Mouse (Mus musculus) midbrain, embryonic 14.5 days (tissue): ENCODE measurements around the gene Arsb. TPM values are rescaled to one million over a fixed set of nuclear protein-coding genes. Genes with fewer than 3 reads are reported as not detected.
A peak's percentile ranks its signal among the peaks of the same experiment; 100 is the strongest.

Experiments used
- ATAC-seq: fragments of 200-750 bp; cut with Nextera tagmentation; 2 replicates; pipeline ENCODE4 v1.8.0; 2017; ENCODE audit warnings: moderate number of reproducible peaks, moderate library complexity; ENCODE audit not compliant: low FRiP score, low TSS enrichment
- DNase-seq: peaks from one replicate; pipeline ENCODE4 v3.0.0-alpha.2; 2015
- H3K27ac ChIP-seq: fragments of 300-500 bp; sonication (generic); replicated peaks from 2 replicates; pipeline ENCODE4 v1.5.1; 2014; ENCODE audit warnings: mild to moderate bottlenecking, low read depth, low read length, moderate library complexity
- H3K27me3 ChIP-seq: fragments of 300-500 bp; sonication (generic); 2 replicates; pipeline ENCODE4 v1.6.1; 2014; ENCODE audit warnings: low read length, control low read depth, mixed read lengths; ENCODE audit not compliant: control insufficient read depth, insufficient read depth
- H3K36me3 ChIP-seq: fragments of 300-500 bp; sonication (generic); 2 replicates; pipeline ENCODE4 v1.6.1; 2014; ENCODE audit warnings: low read length, control low read depth; ENCODE audit not compliant: control insufficient read depth, insufficient read depth
- H3K4me1 ChIP-seq: fragments of 300-500 bp; sonication (generic); 2 replicates; pipeline ENCODE4 v1.6.1; 2014; ENCODE audit warnings: mild to moderate bottlenecking, antibody characterized with exemption, low read length, control low read depth; ENCODE audit not compliant: control insufficient read depth, insufficient read depth
- H3K4me2 ChIP-seq: fragments of 300-500 bp; sonication (generic); 2 replicates; pipeline ENCODE4 v1.6.1; 2014; ENCODE audit warnings: mild to moderate bottlenecking, low read length, moderate library complexity
- H3K4me3 ChIP-seq: fragments of 300-500 bp; sonication (generic); replicated peaks from 2 replicates; pipeline ENCODE4 v1.5.1; 2014; ENCODE audit warnings: low read depth, low read length
- H3K9ac ChIP-seq: fragments of 300-500 bp; sonication (generic); replicated peaks from 2 replicates; pipeline ENCODE4 v1.6.1; 2014; ENCODE audit warnings: mild to moderate bottlenecking, low read length, moderate library complexity
- H3K9me3 ChIP-seq: fragments of 300-500 bp; sonication (generic); 2 replicates; pipeline ENCODE4 v1.6.1; 2016; ENCODE audit warnings: low read length, control low read depth, mixed read lengths; ENCODE audit not compliant: control insufficient read depth
- WGBS: fragments of 180-500 bp; shearing (Covaris S2); extraction: QIAGEN DNeasy Blood & Tissue Kit; methylation state at CpG from one replicate; pipeline ENCODE4 v1.1.7; 2014; 5-methylcytosine and 5-hydroxymethylcytosine counted together
- polyA plus RNA-seq: library from polyadenylated mRNA; unstranded; fragments of >200 nt; fragmentation: Nextera tagmentation; extraction: Ambion mirVana; gene quantifications from 2 replicates; pipeline ENCODE4 v1.2.1, GENCODE M21; 2014

The Arsb gene
- 8.6 and 12.7 TPM in 2 replicates for polyA plus RNA-seq

DNA sequence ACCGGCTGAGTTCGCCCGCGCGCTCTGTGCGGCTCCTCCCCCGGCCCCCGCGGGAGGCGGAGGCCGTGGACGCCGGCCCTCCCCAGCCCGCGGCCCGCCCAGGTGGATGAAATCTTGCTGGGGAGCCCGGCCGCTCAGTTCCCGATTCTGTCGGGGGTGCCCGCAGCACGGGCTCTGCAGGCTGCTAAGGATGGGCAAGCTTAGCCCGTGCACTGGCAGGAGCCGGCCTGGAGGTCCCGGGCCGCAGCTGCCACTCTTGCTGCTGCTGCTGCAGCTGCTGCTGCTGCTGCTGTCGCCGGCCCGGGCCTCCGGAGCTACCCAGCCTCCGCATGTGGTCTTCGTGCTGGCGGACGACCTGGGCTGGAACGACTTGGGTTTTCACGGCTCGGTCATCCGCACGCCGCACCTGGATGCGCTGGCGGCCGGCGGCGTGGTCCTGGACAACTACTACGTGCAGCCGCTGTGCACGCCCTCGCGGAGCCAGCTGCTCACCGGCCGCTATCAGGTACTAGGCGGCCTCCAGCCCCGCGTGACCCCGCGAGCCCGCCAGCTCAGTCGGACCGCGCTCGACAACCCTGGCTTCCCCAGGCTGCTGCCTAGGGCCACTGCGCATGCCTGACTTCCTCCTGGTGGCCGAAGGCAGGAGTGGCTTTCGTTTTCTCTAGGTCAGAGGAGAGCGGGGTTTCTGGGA, at the start of gene Arsb:
Gene Arsb, plus strand, starts transcription at position 43 of the 691 bp plus-strand sequence.
- Histone ChIP-seq H3K4me3 (peak within 1 kb of the TSS; percentile 61), H3K4me2 (peak within 1 kb of the TSS; percentile 94), H3K27me3 (no peaks in the 10 kb centered on the region), H3K27ac (peak within 1 kb of the TSS; percentile 93), H3K9ac (peak within 1 kb of the TSS; percentile 90), H3K36me3 (no peaks in the 10 kb centered on the region), H3K4me1 (no peaks in the 10 kb centered on the region; the same call in 1 of the 2 replicates), H3K9me3 (no peaks in the 10 kb centered on the region)
- ATAC-seq (peak; percentile 94), DNase-seq (peak; percentile 90)
- under 1% methylated on average over 66 of the region's 66 CpGs for WGBS

DNA sequence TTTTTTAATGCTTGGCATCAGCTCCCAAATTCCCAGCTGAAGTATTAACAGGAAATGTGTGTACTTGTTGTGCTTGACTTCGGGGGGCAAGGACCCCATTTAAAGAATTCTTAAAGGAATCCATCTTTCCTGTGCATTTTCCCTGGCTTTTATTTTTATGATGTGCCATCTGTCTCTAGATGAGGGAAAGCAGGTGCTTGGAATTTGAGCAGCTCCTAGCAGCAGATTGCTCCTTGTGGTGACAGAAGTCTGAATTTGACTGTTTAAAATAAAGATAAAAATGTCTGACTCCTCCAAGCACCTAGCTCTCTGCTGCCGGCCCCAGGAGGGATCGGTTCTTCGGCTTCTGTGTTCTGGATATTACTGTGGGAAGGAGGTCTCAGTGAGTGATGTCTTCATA, 49.5 kb upstream of the Arsb start:
- H3K36me3 ChIP-seq = no peaks in the 10 kb centered on the region
- no peak overlapping the region for H3K4me2 ChIP-seq
- H3K9ac ChIP-seq = no peak overlapping the region
- no peak for DNase-seq
- no peak for ATAC-seq
- H3K27ac ChIP-seq = no peak overlapping the region
- 77% methylated on average over 4 of the region's 4 CpGs for WGBS
- no peaks in the 10 kb centered on the region for H3K27me3 ChIP-seq
- H3K4me3 ChIP-seq = no peak overlapping the region
- H3K4me1 ChIP-seq = no peaks in the 10 kb centered on the region
- no peaks in the 10 kb centered on the region for H3K9me3 ChIP-seq

DNA sequence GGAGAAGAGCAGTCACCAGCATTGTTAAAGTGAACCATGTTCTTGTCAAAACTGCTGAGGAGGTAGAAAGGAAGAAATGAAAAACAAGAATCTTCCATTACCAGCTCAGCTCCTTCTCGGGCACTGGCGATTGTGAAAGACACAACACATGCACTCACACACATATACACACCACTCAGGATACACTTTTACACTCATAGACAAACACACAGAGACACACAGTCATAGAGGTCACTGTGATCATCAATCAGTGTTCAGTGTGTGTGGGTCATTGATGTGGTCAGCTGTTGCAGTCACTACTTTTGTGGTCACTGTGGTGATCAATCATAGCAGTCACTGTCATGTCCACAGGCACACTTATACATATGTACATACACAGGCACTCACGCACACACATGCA, 48.0 kb upstream of the Arsb start:
- Histone ChIP-seq H3K27me3 (no peaks in the 10 kb centered on the region), H3K9me3 (no peaks in the 10 kb centered on the region), H3K4me1 (no peaks in the 10 kb centered on the region), H3K4me3 (no peak overlapping the region), H3K4me2 (no peak overlapping the region), H3K9ac (no peak overlapping the region), H3K36me3 (no peaks in the 10 kb centered on the region), H3K27ac (no peak overlapping the region)
- DNase-seq = no peak
- WGBS = 85% methylated on average over 3 of the region's 3 CpGs
- 0 out of 2 replicates have a peak, but pooled peaks have one; percentile 31 for ATAC-seq

DNA sequence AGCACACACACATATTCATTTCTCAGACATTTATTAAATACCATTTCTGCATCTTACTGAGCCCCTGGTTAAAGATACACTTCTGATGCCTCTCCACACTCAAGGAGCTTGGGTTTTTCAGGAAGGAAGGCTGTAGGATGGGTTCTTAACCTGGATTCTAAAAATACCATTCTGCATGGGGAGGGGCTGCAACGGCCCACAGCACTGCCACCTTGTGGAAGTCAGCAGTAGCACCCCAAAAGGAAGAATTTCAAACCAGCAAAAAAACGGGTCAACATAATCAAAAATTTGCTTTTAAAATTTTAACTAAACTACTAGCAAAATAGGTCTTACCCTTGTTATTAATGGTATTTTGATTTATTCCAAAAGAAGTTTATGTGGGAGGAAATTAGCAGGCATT, 47.2 kb upstream of the Arsb start:
- Histone ChIP-seq H3K4me2 (no peak overlapping the region), H3K4me3 (no peak overlapping the region), H3K36me3 (no peaks in the 10 kb centered on the region), H3K27me3 (no peaks in the 10 kb centered on the region), H3K9ac (no peak overlapping the region), H3K9me3 (no peaks in the 10 kb centered on the region), H3K4me1 (no peaks in the 10 kb centered on the region), H3K27ac (no peak overlapping the region)
- peak; percentile 46 for DNase-seq
- no peak for ATAC-seq
- 39% methylated on average over 2 of the region's 2 CpGs for WGBS

DNA sequence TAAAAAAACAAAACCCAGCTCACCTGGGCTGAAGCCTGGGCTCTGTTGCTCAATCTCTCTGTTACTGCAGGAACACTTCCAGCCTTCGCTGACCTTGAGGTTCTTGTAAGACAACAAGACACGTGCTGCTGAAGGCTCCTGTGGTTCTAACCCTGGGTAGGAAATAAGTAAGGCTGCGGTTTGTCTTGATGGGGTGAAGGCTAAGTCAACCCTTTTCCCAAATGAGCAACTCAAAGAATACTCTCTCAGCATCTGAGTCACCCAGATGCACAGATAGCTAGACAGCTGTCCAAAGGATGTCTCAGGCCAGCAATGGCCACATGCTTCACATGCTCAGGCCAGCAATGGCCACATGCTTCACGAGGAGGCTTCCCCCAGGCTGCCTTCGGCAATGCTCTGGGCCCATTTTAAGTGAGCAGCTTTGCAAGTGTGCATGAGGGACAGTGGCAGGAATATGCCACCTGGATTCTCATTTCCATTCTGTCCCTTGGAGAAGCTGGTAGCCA, 36.2 kb upstream of the Arsb start:
- WGBS = 92% methylated on average over 5 of the region's 5 CpGs
- H3K27me3 ChIP-seq = no peaks in the 10 kb centered on the region
- DNase-seq = no peak

DNA sequence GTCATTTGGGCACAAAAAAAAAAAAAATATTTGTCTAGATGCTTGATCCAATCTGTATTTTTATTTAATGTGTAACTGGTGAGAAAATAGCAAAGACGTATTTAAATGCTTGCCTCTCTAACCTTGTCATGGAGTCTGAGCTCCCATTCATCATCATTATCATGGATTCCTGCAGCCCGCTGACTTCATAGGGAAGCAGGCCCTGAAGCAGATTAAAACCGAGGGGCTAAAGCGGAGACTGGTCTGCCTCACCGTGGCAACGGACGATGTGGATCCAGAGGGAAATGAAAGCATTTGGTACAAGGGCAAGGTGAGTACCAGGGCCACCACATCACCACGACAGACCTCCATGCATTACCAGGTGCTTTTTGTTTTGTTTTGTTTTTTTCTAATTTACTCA, 27.3 kb upstream of the Arsb start:
- H3K27me3 ChIP-seq = no peaks in the 10 kb centered on the region
- no peaks in the 10 kb centered on the region for H3K9me3 ChIP-seq
- H3K4me2 ChIP-seq = no peak overlapping the region
- H3K9ac ChIP-seq = no peak overlapping the region
- DNase-seq (peak; percentile 65), ATAC-seq (no peak)
- 8% methylated on average over 8 of the region's 8 CpGs for WGBS
- 0 out of 2 replicates have a peak overlapping the region, but pooled peaks have one; percentile 45 for H3K27ac ChIP-seq
- no peak overlapping the region for H3K4me3 ChIP-seq
- H3K4me1 ChIP-seq = peaks cover 9% of the 10 kb centered on the region
- no peaks in the 10 kb centered on the region for H3K36me3 ChIP-seq

More for the DNA sequence above, 36.2 kb upstream of the Arsb start:
- Histone ChIP-seq H3K36me3 (no peaks in the 10 kb centered on the region), H3K4me3 (no peak overlapping the region), H3K27ac (no peak overlapping the region), H3K4me1 (no peaks in the 10 kb centered on the region), H3K4me2 (no peak overlapping the region), H3K9me3 (no peaks in the 10 kb centered on the region), H3K9ac (no peak overlapping the region)
- no peak for ATAC-seq

DNA sequence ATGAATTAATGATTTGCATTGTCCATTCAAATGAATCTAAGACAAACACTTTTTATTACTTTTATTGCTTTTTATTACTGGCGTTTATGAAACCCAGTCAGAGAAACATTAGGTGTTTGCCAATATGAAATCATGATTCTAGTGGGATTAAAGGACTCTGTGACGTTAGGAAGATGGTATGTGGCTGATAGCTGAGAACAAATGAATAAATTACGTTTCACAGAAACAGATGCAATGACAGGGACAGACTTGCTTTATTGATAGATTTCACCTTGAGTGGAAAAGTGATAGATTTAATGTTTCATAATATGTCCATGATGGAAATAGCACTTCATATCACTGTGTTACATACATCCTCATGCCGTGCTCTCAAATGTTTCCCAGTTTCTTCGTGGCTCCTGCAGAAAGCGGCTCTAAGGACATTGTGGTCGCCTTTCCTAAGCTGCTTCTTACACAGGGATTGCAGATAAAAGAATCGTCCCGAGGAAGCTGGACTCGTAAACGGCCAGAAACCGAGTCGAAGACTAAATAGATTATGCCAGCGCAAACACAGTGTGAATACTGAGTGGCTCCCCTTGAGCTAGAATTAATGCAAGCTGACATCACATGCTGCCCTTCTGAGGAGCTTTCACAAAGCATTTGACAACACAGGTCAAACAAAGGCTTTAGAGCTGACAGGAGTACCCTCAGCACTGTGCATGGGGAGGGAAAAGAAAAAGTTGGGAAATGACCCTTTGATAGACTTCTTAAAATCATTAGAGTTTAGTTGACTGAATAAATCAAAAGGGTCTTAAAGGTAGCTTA, 18.6 kb upstream of the Arsb start:
- Histone ChIP-seq H3K4me1 (peaks cover 17% of the 10 kb centered on the region), H3K4me3 (no peak overlapping the region), H3K27me3 (no peaks in the 10 kb centered on the region), H3K9me3 (no peaks in the 10 kb centered on the region), H3K27ac (peak overlapping the region; percentile 77), H3K9ac (no peak overlapping the region; the same call in 1 of the 2 replicates), H3K36me3 (no peaks in the 10 kb centered on the region), H3K4me2 (peak overlapping the region; percentile 36)
- DNase-seq = peak; percentile 86
- WGBS = 8% methylated on average over 14 of the region's 14 CpGs
- peak; percentile 87 for ATAC-seq

DNA sequence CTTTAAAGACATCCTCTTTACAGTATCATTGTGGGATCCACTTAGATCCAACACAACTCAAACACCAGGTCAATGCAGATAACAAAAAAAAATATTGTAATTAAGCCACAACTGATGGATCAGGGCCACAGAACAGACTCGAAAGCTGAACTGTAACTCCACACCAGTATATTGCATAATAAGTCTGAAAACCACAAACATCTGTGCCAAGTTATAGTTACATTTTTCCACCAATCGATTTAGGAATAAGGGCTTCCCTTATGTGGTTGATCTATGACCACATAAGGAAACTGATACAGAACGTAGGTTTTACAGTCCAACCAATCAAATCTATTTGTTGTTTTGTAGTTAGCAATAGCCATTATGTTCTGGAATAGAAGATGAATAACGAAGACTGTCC, 16.3 kb upstream of the Arsb start:
- no peak for ATAC-seq

More for the DNA sequence above, 16.3 kb upstream of the Arsb start:
- Histone ChIP-seq H3K9me3 (no peaks in the 10 kb centered on the region), H3K9ac (no peak overlapping the region), H3K36me3 (no peaks in the 10 kb centered on the region), H3K4me1 (peaks cover 17% of the 10 kb centered on the region), H3K27ac (no peak overlapping the region), H3K27me3 (no peaks in the 10 kb centered on the region), H3K4me2 (no peak overlapping the region), H3K4me3 (no peak overlapping the region)
- WGBS = 93% methylated on average over 4 of the region's 4 CpGs
- no peak for DNase-seq
